Mouse (Mus musculus): Measurements from ENCODE around the gene Plekhm3.
A peak's percentile ranks its signal among the peaks of the same experiment; 100 is the strongest.

Plekhm3 gene

GRCm38 (mm10) chr1:64928542-64928941 lies 28.1 kb downstream of the Plekhm3 start:
- peak in 1 of 2 experiments; percentile 58 for DNase-seq (ENCODE audit: low spot score in 2 of 2)

DNA sequence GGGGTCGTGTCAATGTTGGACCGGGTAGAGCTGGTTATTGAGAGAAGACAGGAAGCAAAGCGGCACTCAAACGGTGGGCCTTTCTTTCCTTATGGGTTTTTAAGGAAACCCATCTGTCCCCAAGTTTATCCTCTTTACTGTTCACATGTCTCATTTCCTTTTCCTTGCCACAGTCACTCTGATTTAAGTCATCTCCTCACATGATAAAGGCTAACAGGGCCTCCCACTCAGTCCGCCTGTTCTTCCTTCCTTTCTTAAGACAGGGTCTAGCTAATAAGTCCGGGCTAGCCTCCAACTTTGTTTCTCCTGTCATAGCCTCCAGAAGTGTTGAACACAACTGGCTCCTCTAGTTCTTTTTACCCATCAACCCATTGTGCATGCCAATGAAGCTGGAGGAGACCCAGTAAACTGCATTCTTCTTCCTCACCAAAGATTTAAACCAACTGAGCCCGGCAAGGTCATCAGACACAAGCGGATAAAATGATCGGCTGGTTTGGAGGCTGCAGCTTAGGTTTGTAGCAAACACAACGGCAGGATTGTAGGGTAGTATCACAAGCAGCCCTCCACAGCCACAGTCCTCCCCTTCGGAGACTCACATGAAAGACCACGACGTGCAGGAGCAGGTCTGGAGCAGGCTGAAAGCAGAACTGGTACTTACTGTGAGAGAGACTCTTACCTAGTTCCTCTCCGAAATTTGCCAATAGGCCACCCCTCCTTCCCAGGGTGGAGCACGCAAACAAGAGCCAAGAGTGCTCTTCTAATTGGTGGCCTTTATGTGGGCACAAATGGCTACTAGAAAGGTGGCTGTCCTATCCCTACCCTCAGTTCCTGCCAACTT lies 29.0 kb downstream of the Plekhm3 start:
- peak in 1 of 2 experiments; percentile 66 for DNase-seq (ENCODE audit: low spot score in 2 of 2)

DNA sequence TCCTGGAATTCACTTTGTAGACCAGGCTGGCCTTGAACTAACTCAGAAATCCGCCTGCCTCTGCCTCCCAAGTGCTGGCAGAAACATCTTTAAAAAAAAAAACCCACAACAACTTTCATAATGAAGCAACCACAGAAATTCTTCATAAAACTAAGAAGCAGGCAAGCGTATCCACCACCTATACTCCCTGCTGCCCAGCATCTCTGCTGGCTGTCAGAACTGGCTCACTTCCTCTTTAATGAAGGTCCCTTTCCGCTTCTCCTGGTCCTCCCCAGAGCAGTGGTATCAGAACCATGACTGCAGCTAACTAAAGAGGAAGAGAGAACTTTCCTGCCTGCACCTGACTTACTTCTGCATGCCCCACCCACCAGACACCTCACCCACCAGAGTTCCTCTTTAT lies 31.0 kb downstream of the Plekhm3 start:
- DNase-seq (ENCODE audit: low spot score in 2 of 2) = peak in 1 of 2 experiments; percentile 62

- DNase-seq (ENCODE audit: low spot score in 2 of 2) = no peak
Observed at GRCm38 (mm10) chr1:64924283-64924682, 32.3 kb downstream of the Plekhm3 start.

- DNase-seq (ENCODE audit: low spot score in 2 of 2) = no peak
Observed at GRCm38 (mm10) chr1:64918810-64919528, 37.7 kb downstream of the Plekhm3 start.

DNA sequence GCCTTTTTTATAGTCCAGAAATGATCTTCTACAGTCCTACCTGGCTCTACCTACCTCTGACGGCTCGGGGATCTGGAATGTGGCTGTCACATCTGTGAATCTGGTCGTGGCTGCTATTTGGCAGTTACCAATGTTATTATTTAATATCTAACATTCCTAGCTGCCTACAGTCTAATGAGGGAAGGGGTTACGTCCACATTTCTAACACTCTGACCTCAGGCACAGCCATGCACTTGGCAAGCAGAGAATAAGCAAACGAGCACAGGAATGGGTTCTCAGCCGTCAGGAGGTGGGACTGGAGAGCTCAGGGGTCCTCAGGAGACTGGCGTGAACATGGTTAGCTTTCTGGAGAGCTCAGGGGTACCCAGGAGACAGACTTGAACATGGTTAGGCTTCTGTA lies 38.7 kb downstream of the Plekhm3 start:
- no peak for DNase-seq (ENCODE audit: low spot score in 2 of 2)

DNA sequence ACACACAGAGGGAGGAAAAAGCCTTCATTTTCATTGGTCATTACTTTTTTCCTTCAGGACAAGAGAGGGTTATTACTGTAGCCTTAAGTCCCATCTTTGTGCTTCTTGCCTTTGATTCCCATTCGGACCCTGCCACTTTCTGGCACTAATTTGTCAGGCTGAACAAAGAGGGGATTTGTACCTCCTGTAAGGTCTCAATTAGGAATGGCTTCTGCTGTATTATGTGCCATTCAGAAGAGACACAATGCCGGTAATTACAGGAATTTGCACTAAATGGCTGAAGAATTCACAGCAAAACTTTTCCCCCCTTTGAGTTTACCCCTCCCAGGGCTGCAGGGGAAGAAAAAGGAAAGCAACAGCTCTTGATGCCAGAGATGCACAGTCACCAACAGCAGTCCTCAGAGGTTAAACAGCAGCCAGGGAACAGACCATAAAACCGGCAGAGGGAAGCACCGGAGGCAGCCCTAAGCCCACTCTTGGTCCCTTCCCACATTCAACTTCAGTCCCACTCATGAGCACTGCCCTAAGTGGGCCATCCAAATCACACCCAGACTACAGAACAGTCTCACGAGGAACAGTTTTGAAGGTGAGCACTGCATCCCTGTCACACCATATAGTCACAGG lies 39.6 kb downstream of the Plekhm3 start:
- DNase-seq (ENCODE audit: low spot score in 2 of 2) = no peak

- no peak for DNase-seq (ENCODE audit: low spot score in 2 of 2)
Observed at GRCm38 (mm10) chr1:64914356-64914755, 42.3 kb downstream of the Plekhm3 start.

- no peak for DNase-seq (ENCODE audit: low spot score in 2 of 2)
Observed at GRCm38 (mm10) chr1:64907740-64908139, 48.9 kb downstream of the Plekhm3 start.

GRCm38 (mm10) chr1:64906226-64906625 lies 50.4 kb downstream of the Plekhm3 start:
- no peak for DNase-seq (ENCODE audit: low spot score in 2 of 2)

DNA sequence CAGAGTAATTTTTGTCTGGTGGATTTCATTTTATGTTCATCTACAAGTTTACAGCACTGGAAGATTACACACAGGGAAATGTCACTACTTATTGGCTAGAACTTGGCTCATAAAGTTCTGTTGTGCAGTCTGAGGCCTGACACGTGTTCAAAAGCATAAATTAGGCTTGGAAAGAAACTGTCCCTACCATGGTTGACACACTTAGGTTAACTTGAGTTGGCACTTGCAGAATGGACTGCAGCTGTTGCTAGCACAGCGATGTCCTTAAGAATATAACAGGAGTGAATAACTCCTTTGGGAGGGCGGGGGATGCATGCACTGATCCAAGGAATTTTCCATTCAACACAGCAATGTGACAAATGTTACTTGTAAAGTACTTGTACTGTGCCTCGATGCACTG lies 53.2 kb downstream of the Plekhm3 start:
- DNase-seq (ENCODE audit: low spot score in 2 of 2) = no peak

DNA sequence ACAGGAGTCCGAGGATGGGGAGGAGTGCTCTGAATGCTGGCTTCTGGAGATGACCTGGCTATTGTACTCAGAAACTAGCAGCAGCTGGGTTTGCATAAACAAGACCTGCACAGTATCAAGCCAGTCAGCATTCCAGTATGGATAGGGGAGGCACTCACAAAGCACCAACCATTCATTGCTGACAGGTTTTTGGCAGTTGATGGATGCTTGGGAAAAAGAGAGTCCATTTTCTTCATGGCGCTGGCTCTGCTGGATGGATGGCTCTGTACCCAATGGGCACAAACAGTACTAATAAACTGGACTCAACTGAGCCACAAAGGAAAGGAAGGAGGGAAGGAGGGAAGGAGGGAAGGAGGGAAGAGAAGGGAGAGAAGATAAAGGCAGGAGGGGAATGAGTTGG lies 53.8 kb downstream of the Plekhm3 start:
- no peak for DNase-seq (ENCODE audit: low spot score in 2 of 2)

DNA sequence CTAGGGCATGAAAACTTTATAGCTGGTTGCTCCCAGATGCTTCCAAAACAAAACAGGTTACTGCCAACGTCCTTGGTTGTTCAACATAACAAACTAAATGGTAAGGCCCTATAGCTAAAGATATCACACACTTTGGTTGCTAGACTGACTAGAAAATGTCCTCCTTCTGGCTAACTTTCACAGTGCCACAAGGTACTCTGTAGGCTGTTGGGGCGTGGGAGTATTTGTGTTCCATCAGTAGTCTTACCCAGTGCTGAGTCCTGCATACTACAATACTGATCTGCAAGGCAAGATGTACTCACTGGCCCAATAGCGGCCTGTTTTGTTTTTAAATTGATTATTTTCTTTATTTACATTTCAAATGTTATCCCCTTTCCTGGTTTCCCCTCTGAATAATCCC lies 56.9 kb downstream of the Plekhm3 start:
- no peak for DNase-seq (ENCODE audit: low spot score in 2 of 2)

DNA sequence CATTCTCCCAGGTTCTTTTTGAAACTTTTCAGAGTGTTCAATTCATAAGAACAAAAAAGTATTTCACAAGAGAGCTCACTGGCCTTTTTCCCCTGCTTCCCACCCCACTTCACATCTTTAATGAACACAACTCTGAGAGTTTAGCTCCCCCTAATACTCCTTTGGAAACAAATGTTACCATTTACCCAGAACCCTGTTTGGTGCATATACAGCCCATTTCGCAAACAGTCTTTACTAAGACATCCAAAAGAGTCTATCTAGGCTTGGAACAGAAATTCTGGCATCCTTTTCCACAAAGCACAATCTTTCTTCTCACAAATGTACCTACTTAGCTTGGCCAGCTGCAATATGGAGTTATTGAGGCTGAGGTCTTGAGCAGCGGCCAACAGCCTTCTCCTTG lies 59.1 kb downstream of the Plekhm3 start:
- DNase-seq (ENCODE audit: low spot score in 2 of 2) = no peak

DNA sequence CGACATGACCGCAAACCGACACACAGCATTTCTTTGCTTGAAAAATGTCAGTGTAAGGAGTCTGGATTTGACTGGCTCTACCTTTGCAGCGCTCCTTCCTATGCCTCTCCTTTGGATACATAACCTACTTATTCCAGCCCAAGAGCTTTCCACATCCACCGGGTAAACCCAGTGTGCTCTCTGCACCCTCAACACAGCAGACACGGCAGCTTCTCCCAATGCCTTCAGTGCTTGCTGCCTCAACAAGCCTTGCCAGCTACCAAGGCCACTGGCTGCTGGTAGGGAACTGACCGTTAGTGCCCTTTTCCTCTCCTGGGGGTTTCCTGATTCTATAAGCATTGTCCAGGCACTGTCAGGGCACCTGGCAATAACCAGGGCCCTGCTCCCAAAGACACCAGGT lies 62.8 kb downstream of the Plekhm3 start:
- no peak for DNase-seq (ENCODE audit: low spot score in 2 of 2)

DNA sequence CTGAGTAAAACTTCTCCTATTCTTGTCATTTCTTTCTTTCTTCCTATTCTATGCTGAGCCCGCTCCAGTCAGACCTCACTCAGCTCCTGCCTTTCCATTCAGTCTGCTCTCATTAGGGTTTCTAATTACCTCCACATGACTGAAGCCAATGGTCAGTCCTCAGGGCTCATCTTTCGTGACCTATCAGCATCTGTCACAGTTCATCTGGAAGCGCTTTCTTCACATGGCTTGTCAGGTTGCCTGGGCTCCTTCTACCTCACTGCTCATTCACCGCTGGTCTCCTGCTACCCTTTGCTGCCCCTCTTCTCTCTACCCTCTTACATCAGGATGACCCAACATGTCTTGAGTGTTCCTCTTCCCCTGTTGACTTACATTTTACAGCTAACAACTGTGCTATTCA lies 65.3 kb downstream of the Plekhm3 start:
- DNase-seq (ENCODE audit: low spot score in 2 of 2) = no peak

DNA sequence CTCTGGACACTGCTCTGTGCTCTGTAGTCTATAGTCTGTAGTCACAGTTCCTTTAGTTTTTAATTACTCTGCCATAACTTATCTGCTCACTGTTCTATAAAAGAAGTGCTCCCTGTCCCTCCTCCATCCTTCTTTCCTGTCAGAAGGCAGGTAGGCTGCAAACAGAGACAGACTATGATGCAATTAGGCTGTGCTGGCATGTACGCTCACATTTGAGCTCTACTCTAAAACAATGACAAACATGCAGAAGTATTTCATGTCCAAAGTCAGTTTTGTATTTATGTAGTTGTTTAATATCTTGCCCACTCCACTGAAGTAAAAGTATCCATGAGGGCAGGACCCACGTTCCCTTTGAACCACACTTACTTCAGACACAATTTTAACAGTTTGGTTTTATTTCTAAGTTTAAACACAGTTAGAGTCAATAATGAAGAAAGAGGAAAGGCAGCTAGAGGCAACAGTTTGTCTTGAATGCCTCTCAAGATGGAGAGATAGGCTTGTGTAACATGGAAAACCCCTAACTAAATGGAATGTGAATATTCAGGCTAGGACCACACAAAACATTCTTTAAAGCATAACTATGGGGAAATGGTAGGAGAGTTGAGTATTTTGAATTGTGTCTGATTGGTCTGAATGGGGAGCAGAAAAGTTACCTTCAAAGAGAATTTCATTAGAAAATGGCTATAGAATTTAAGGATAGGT lies 69.0 kb downstream of the Plekhm3 start:
- DNase-seq (ENCODE audit: low spot score in 2 of 2) = no peak

DNA sequence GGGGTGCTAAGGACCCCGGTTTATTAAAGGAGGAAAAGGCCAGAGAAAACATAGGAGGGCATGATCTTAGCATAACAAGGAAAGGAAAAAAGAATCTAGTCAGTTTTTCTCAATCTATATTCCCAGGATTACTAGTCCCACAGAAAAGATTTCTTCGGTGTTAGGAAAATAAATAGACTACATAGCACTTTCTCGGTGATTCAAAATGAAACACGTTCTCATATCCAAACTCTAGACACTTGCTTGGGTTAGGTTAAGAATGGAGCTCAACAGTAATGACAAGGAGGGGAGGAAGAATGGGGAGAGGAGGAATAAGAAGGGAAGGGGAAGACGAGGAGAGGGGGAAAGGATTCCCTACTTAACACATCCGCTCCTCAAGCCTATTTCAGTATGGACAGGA lies 69.9 kb downstream of the Plekhm3 start:
- no peak for DNase-seq (ENCODE audit: low spot score in 2 of 2)

- no peak for DNase-seq (ENCODE audit: low spot score in 2 of 2)
Observed at GRCm38 (mm10) chr1:64885328-64885727, 71.3 kb downstream of the Plekhm3 start.

DNA sequence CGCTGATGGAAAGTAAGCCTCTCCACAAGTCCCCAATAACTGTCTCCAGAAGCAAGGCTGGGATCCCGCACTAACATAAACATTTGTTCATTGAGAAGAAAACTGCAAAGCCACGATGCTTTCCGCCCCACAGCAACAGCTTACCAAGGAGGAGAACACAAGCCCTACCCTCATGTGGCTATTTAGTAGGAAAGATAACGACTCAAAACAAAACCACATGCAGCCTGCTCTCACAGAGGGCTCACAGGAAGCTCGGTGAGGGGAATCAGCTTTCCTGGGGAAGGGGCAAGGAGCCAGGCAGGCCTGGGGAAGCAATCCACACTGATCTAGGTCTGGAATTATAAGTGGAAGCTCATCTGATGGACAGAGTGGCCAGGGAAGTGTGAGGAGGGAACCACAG lies 72.6 kb downstream of the Plekhm3 start:
- DNase-seq (ENCODE audit: low spot score in 2 of 2) = no peak

DNA sequence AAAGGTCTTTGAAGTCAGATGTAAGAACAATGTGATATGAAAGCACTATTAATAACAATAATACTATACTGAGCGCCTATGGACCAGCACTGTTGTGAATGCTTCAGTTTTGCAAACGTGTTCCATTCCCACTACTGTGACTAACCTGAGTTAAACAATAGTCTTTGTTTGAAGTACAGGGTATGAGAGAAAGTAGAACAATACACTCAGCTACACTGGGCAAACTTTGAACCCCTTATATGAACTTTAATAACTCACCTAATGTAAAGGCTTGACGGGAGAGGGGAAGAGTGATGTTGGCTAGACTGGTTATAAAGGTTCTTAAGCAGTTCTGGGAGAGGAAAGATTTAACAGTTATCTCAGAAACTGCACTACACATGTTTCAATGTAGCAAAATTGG lies 76.0 kb downstream of the Plekhm3 start:
- DNase-seq (ENCODE audit: low spot score in 2 of 2) = no peak

GRCm38 (mm10) chr1:64878795-64879240 lies 77.8 kb downstream of the Plekhm3 start:
- DNase-seq (ENCODE audit: low spot score in 2 of 2) = no peak

Measured in spleen, postnatal 10 days (tissue).